Mouse (Mus musculus) cerebellum, adult 2 months (tissue): Measurements from ENCODE around the gene Lnpep. TPM values are rescaled to one million over a fixed set of nuclear protein-coding genes. Genes with fewer than 3 reads are reported as not detected.

Experiments used
- DNase-seq, 2 experiments: peaks; one replicate each; pipeline ENCODE4 v3.0.0; 2021
- H3K27ac ChIP-seq: fragments of 200-500 bp; 2 replicates; pipeline ENCODE4 v1.5.1; 2012; ENCODE audit warnings: low read length, control low read depth, inconsistent platforms; ENCODE audit not compliant: insufficient read depth
- H3K27me3 ChIP-seq: fragments of 200-500 bp; 2 replicates; pipeline ENCODE4 v1.6.1; 2012; ENCODE audit warnings: inconsistent platforms, mild to moderate bottlenecking, low read length, moderate library complexity; ENCODE audit not compliant: control insufficient read depth, insufficient read depth
- H3K4me1 ChIP-seq: fragments of 200-500 bp; 2 replicates; pipeline ENCODE4 v1.6.1; 2011; ENCODE audit warnings: low read length; ENCODE audit not compliant: control insufficient read depth, insufficient read depth
- H3K4me3 ChIP-seq: fragments of 200-500 bp; replicated peaks from 2 replicates; pipeline ENCODE3; 2011; ENCODE audit warnings: mild to moderate bottlenecking, low read depth, low read length, control low read depth; ENCODE audit not compliant: insufficient read depth
- CTCF ChIP-seq: fragments of 200-500 bp; IDR thresholded peaks from 2 replicates; pipeline ENCODE4 v1.5.1; 2011; ENCODE audit warnings: low read depth, mild to moderate bottlenecking, control low read depth, low read length, moderate library complexity, borderline replicate concordance; ENCODE audit not compliant: insufficient read depth
- POLR2A ChIP-seq: fragments of 200-500 bp; IDR thresholded peaks from 2 replicates; pipeline ENCODE4 v1.6.1; 2011; ENCODE audit warnings: low read length, control low read depth, borderline replicate concordance; ENCODE audit not compliant: insufficient read depth
- WGBS: fragments of 180-500 bp; shearing (Covaris S2); methylation state at CpG from one replicate; pipeline ENCODE4 v1.1.7; 2018; 5-methylcytosine and 5-hydroxymethylcytosine counted together
- polyA plus RNA-seq: library from polyadenylated mRNA; depleted of rRNA; stranded (reverse); fragments of >200 nt; gene quantifications from 2 replicates; pipeline ENCODE4 v1.2.3, GENCODE M21; 2012; rRNA removed

Lnpep gene
- polyA plus RNA-seq = 30.3 and 30.6 TPM in 2 replicates

- Histone ChIP-seq H3K4me3 (peak within 1 kb of the TSS; percentile 70), H3K27ac (peak within 1 kb of the TSS; percentile 96), H3K27me3 (no peaks in the 10 kb centered on the region), H3K4me1 (no peaks in the 10 kb centered on the region; the same call in 1 of the 2 replicates)
- under 1% methylated on average over 44 of the region's 44 CpGs for whole genome bisulfite sequencing
- TF ChIP-seq CTCF (no peak), POLR2A (peak; percentile 24; the same call in 1 of the 2 replicates)
- peak; percentile 98 to 99 for DNase-seq
These were observed at the start of gene Lnpep for GRCm38 (mm10) chr17:17624957-17625586. Gene Lnpep, minus strand, starts transcription at chr17:17625050.

GRCm38 (mm10) chr17:17655829-17656176 is 31.0 kb upstream of the Lnpep start:
- TF ChIP-seq CTCF = no peak
- no peak for TF ChIP-seq POLR2A
- 42% methylated on average over 2 of the region's 2 CpGs for WGBS
- Histone ChIP-seq H3K4me3 (no peak overlapping the region), H3K27me3 (no peaks in the 10 kb centered on the region), H3K27ac (no peak overlapping the region), H3K4me1 (no peaks in the 10 kb centered on the region)
- DNase-seq = no peak

GRCm38 (mm10) chr17:17654997-17655828 is 30.4 kb upstream of the Lnpep start:
- no peak overlapping the region for H3K27ac ChIP-seq
- TF ChIP-seq POLR2A = no peak
- no peak for TF ChIP-seq CTCF
- no peaks in the 10 kb centered on the region for H3K4me1 ChIP-seq
- H3K27me3 ChIP-seq = no peaks in the 10 kb centered on the region
- no peak for DNase-seq
- no peak overlapping the region for H3K4me3 ChIP-seq
- 12% methylated on average over 10 of the region's 10 CpGs for WGBS

- TF ChIP-seq CTCF (no peak), POLR2A (no peak)
- H3K27ac ChIP-seq = no peak overlapping the region
- no peaks in the 10 kb centered on the region for H3K4me1 ChIP-seq
- 84% methylated on average over 4 of the region's 4 CpGs for WGBS
- no peak overlapping the region for H3K4me3 ChIP-seq
- no peaks in the 10 kb centered on the region for H3K27me3 ChIP-seq
- DNase-seq = no peak
These were observed 27.7 kb upstream of the Lnpep start for GRCm38 (mm10) chr17:17652570-17652969.

GRCm38 (mm10) chr17:17645738-17646137 is 20.9 kb upstream of the Lnpep start:
- Histone ChIP-seq H3K4me1 (no peaks in the 10 kb centered on the region), H3K27ac (no peak overlapping the region), H3K4me3 (no peak overlapping the region), H3K27me3 (no peaks in the 10 kb centered on the region)
- DNase-seq = peak; percentile 65 to 67
- 1% methylated on average over 3 of the region's 3 CpGs for WGBS
- no peak for TF ChIP-seq POLR2A
- TF ChIP-seq CTCF = peak; percentile 80

DNA sequence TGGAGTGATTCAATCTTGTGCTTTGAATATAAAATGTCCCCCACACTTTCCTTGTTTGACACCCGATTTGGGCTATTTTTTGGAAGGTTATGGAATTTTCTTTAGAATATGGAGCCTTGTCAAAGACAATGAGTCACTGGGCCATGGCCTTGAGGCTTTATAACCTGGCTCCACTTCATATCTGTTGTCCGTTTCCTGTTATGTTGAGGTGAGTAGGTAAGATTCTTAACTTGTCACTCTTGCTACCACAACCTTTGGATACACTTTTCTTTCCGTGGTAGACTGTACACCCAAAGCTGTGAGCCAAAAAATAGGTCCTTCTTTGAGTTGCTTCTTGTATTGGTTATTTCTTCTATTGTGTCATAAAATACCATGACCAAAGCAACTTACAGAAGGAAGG is 12.5 kb upstream of the Lnpep start:
- Histone ChIP-seq H3K27me3 (no peaks in the 10 kb centered on the region), H3K4me3 (no peak overlapping the region), H3K27ac (no peak overlapping the region), H3K4me1 (no peaks in the 10 kb centered on the region)
- no peak for DNase-seq
- WGBS = 81% methylated on average over 3 of the region's 3 CpGs
- TF ChIP-seq CTCF (no peak), POLR2A (no peak)

- no peak for DNase-seq
- H3K27me3 ChIP-seq = no peaks in the 10 kb centered on the region
- WGBS = 47% methylated on average over 3 of the region's 3 CpGs
- no peak overlapping the region for H3K4me3 ChIP-seq
- no peaks in the 10 kb centered on the region for H3K4me1 ChIP-seq
- H3K27ac ChIP-seq = no peak overlapping the region
- TF ChIP-seq POLR2A (no peak), CTCF (no peak)
These were observed 11.3 kb upstream of the Lnpep start for GRCm38 (mm10) chr17:17636147-17636546.

DNA sequence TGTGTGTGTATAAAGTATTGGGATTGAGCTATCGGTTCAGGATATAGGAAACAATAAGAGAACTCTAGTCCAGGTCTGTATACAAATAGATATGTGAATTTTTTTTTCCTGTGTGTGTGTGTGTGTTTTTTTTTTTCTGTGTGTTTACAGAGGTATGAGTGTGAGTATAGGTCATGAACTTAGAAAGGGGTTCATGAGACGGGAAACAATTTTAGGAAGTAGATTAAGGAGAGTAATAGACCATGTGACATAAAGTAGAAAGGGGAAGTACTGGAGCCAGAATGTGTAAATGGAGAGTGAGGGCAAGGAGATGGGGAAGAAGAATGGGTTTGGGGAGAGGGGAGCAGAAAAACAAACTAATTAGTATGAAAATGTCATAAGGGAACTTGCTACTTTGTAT is 9.2 kb upstream of the Lnpep start:
- Histone ChIP-seq H3K27ac (no peak overlapping the region), H3K4me1 (no peaks in the 10 kb centered on the region), H3K27me3 (no peaks in the 10 kb centered on the region), H3K4me3 (no peak overlapping the region)
- no peak for DNase-seq
- WGBS = 90% methylated on average over 2 of the region's 2 CpGs
- TF ChIP-seq POLR2A = no peak
- no peak for TF ChIP-seq CTCF
